Mouse (Mus musculus) MEL (cell line): Measurements from ENCODE around the gene Katnb1.

Experiments
- CTCF ChIP-seq, 3 experiments: IDR thresholded peaks in 2 of 3; conservative IDR thresholded peaks in 1 of 3; 2 replicates each; pipeline ENCODE4 v1.5.1; 2011 to 2012; ENCODE audit warnings: low read length in 3 of 3, low read depth in 2 of 3, mild to moderate bottlenecking in 2 of 3, improper control_type of control experiment in 1 of 3, inconsistent platforms in 1 of 3, mixed read lengths in 1 of 3, moderate library complexity in 1 of 3; ENCODE audit not compliant: control insufficient read depth in 1 of 3, insufficient read depth in 1 of 3, poor library complexity in 1 of 3, severe bottlenecking in 1 of 3
- EP300 ChIP-seq, 2 experiments: IDR thresholded peaks; 2 replicates each; pipeline ENCODE4 v1.6.1; 2011; ENCODE audit warnings: improper control_type of control experiment in 2 of 2, low read length in 2 of 2, low read depth in 1 of 2, mild to moderate bottlenecking in 1 of 2
- HCFC1 ChIP-seq: IDR thresholded peaks from 2 replicates; pipeline ENCODE4 v1.6.1; 2012; ENCODE audit warnings: low read depth, mild to moderate bottlenecking, inconsistent platforms, low read length, improper control_type of control experiment, moderate library complexity
- MYB ChIP-seq: IDR thresholded peaks from 2 replicates; pipeline ENCODE4 v1.6.1; 2011; ENCODE audit warnings: mild to moderate bottlenecking, low read depth, low read length, improper control_type of control experiment
- POLR2A ChIP-seq, 2 experiments: IDR thresholded peaks; 2 replicates each; pipeline ENCODE4 v1.6.1; 2011 to 2012; ENCODE audit warnings: low read length in 2 of 2, mild to moderate bottlenecking in 2 of 2, control low read depth in 1 of 2, improper control_type of control experiment in 1 of 2, low read depth in 1 of 2, moderate library complexity in 1 of 2; ENCODE audit not compliant: control insufficient read depth in 1 of 2, insufficient read depth in 1 of 2, poor library complexity in 1 of 2
- POLR2AphosphoS5 ChIP-seq: IDR thresholded peaks from 2 replicates; pipeline ENCODE4 v1.6.1; 2012; ENCODE audit warnings: low read depth, borderline replicate concordance, mild to moderate bottlenecking, inconsistent platforms, low read length, moderate library complexity, mixed read lengths
- SIN3A ChIP-seq: IDR thresholded peaks from 2 replicates; pipeline ENCODE4 v1.6.1; 2012; ENCODE audit warnings: low read length, improper control_type of control experiment, inconsistent platforms
- SMC3 ChIP-seq: IDR thresholded peaks from 2 replicates; pipeline ENCODE4 v1.6.1; 2011; ENCODE audit warnings: low read depth, low read length, improper control_type of control experiment
- UBTF ChIP-seq: IDR thresholded peaks from 2 replicates; pipeline ENCODE4 v1.6.1; 2012; ENCODE audit warnings: low read depth, mild to moderate bottlenecking, inconsistent platforms, low read length, improper control_type of control experiment, moderate library complexity, borderline replicate concordance; ENCODE audit not compliant: insufficient read depth
- ZMIZ1 ChIP-seq: IDR thresholded peaks from 2 replicates; pipeline ENCODE4 v1.6.1; 2012; ENCODE audit warnings: low read depth, mild to moderate bottlenecking, inconsistent platforms, low read length, improper control_type of control experiment, moderate library complexity
- ZNF384 ChIP-seq: IDR thresholded peaks from 2 replicates; pipeline ENCODE4 v1.6.1; 2012; ENCODE audit warnings: low read depth, mild to moderate bottlenecking, inconsistent platforms, low read length, improper control_type of control experiment

DNA sequence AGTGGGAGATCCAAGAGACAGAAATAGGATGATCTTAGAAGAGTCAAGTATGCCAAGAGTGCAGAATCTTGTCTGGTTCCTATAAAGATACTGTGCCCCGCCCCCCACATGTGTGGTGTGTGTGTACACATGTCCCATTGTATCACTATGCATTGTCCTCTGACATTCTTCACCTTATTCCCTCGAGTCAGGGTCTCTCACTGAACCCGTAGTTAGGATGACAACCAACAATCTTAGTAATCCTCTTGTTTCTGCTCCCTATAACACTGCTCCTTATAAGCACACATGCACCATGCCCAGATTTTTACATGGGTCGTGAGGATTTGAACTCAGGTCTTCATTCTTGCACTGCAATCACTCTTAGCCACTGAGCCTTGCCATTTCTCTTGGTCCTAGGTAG is 1.7 kb upstream of the Katnb1 start:
- TF ChIP-seq CTCF (IDR thresholded peaks at IDR 0.05 in 2 of 3, conservative IDR thresholded peaks at IDR 0.05 in 1 of 3; ENCODE audit: control insufficient read depth in 1 of 3, insufficient read depth in 1 of 3, low read depth in 2 of 3, low read length in 3 of 3, poor library complexity in 1 of 3, severe bottlenecking in 1 of 3): no peak
- no peak for TF ChIP-seq MYB
- no peak for TF ChIP-seq POLR2A (IDR thresholded peaks at IDR 0.05; ENCODE audit: control insufficient read depth in 1 of 2, insufficient read depth in 1 of 2, low read depth in 1 of 2, low read length in 2 of 2, poor library complexity in 1 of 2)
- no peak for TF ChIP-seq ZNF384
- no peak for TF ChIP-seq EP300 (IDR thresholded peaks at IDR 0.05; ENCODE audit: low read depth in 1 of 2, low read length in 2 of 2)
- TF ChIP-seq HCFC1: no peak
- no peak for TF ChIP-seq UBTF
- no peak for TF ChIP-seq SIN3A
- no peak for TF ChIP-seq POLR2AphosphoS5
- TF ChIP-seq SMC3: no peak
- no peak for TF ChIP-seq ZMIZ1
